Mouse (Mus musculus) testis, adult 2 months (tissue): ENCODE data around the gene Vash1. TPM values are rescaled to one million over a fixed set of nuclear protein-coding genes. Genes with fewer than 3 reads are reported as not detected.
A peak's percentile ranks its signal among the peaks of the same experiment; 100 is the strongest.

Source experiments
- H3K27ac ChIP-seq: fragments of 200-500 bp; 2 replicates; pipeline ENCODE4 v1.5.1; 2012; ENCODE audit warnings: low read depth, low read length; ENCODE audit not compliant: control insufficient read depth, insufficient read depth
- H3K27me3 ChIP-seq: fragments of 200-500 bp; 2 replicates; pipeline ENCODE4 v1.6.1; 2012; ENCODE audit warnings: mild to moderate bottlenecking, low read length, moderate library complexity; ENCODE audit not compliant: control insufficient read depth, insufficient read depth
- H3K36me3 ChIP-seq: fragments of 200-500 bp; 2 replicates; pipeline ENCODE4 v1.6.1; 2012; ENCODE audit warnings: mild to moderate bottlenecking, low read length; ENCODE audit not compliant: control insufficient read depth, insufficient read depth
- H3K4me1 ChIP-seq: fragments of 200-500 bp; 2 replicates; pipeline ENCODE4 v1.6.1; 2012; ENCODE audit warnings: low read length; ENCODE audit not compliant: control insufficient read depth, insufficient read depth
- H3K4me3 ChIP-seq: fragments of 200-500 bp; 2 replicates; pipeline ENCODE4 v1.5.1; 2012; ENCODE audit warnings: low read depth, mild to moderate bottlenecking, low read length, moderate library complexity, mixed read lengths; ENCODE audit not compliant: control insufficient read depth
- CTCF ChIP-seq: fragments of 200-500 bp; IDR thresholded peaks from 2 replicates; pipeline ENCODE4 v1.5.1; 2012; ENCODE audit warnings: low read depth, mild to moderate bottlenecking, inconsistent platforms, low read length, moderate library complexity; ENCODE audit not compliant: control insufficient read depth, insufficient read depth, insufficient replicate concordance
- POLR2A ChIP-seq: fragments of 200-500 bp; IDR thresholded peaks from 2 replicates; pipeline ENCODE4 v1.6.1; 2012; ENCODE audit warnings: low read depth, mild to moderate bottlenecking, inconsistent platforms, low read length, moderate library complexity; ENCODE audit not compliant: control insufficient read depth
- polyA plus RNA-seq: library from polyadenylated mRNA; depleted of rRNA; stranded (reverse); fragments of >200 nt; gene quantifications from 2 replicates; pipeline ENCODE4 v1.2.3, GENCODE M21; 2012; rRNA removed

Gene Vash1
- polyA plus RNA-seq, 1 experiment: 3.9 TPM

DNA sequence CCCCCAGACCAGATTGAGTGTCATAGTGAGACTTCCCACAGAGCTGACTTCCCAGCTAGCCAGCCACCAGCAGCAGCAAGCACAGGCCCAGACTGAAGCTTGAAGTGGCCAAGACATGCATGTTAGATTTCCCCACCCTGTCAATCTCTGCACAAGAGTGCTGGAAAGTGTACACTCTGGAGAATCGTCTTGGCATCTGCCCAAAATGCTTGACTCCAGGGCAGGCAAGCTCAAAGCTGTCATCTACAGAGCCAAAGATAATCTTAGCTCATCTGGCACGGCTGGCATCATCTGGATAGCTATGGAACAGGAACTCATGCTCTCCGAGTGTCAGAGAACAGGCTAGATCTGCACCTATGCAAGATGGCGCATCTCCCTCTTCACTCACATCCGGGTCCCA, 43.0 kb downstream of the Vash1 start:
- Histone ChIP-seq H3K36me3 (no peaks in the 10 kb centered on the region; the same call in none of the 2 replicates), H3K4me1 (no peaks in the 10 kb centered on the region), H3K27ac (no peak overlapping the region), H3K27me3 (no peaks in the 10 kb centered on the region), H3K4me3 (no peak overlapping the region)
- TF ChIP-seq CTCF: no peak

DNA sequence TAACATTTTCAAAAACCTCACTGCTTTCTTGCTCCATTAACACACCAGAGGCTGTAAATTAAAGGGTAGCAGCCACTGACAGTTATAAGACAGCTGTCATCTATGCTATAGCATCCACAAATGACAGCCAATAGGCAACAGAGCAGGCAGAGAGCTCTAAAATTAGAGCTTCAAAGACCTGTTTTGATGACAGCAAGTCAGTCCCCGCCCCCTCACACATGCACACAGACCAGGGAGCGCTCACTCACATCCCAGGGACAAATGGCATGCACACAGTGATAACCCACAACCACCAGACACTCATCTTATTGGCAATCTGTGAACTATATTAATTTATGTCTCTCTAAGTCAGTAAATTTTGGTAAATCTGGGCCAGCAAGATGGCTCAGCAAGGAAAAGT, 45.8 kb downstream of the Vash1 start:
- TF ChIP-seq CTCF (no peak), POLR2A (no peak)
- H3K4me3 ChIP-seq: peak overlapping the region; percentile 62
- no peaks in the 10 kb centered on the region for H3K27me3 ChIP-seq
- no peaks in the 10 kb centered on the region for H3K4me1 ChIP-seq
- H3K27ac ChIP-seq: no peak overlapping the region
- no peaks in the 10 kb centered on the region; the same call in 1 of the 2 replicates for H3K36me3 ChIP-seq

DNA sequence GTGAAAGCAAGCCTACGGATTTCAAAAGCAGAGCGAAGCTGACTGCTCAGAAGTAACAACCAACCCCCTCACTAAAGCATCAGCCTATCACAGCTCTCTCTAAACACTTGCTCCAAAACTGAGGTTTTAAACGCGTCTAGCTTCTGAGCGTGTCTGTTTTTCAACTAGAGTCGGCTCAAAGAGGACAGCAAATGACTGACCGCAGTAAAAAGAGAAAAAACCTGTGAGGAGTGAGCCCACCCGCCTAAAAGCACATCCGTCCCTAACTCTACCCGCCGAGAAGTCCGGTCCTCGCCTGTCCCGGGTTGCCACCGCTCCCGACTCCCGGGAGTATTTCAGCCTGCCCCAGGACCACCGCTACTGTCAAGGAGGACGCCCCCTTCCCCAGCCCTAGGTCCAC, 47.2 kb downstream of the Vash1 start:
- peak overlapping the region; percentile 85 for H3K4me3 ChIP-seq
- H3K27me3 ChIP-seq: no peaks in the 10 kb centered on the region
- H3K27ac ChIP-seq: peak overlapping the region; percentile 76
- H3K4me1 ChIP-seq: no peaks in the 10 kb centered on the region
- no peak for TF ChIP-seq CTCF
- no peak for TF ChIP-seq POLR2A
- no peaks in the 10 kb centered on the region; the same call in 1 of the 2 replicates for H3K36me3 ChIP-seq

DNA sequence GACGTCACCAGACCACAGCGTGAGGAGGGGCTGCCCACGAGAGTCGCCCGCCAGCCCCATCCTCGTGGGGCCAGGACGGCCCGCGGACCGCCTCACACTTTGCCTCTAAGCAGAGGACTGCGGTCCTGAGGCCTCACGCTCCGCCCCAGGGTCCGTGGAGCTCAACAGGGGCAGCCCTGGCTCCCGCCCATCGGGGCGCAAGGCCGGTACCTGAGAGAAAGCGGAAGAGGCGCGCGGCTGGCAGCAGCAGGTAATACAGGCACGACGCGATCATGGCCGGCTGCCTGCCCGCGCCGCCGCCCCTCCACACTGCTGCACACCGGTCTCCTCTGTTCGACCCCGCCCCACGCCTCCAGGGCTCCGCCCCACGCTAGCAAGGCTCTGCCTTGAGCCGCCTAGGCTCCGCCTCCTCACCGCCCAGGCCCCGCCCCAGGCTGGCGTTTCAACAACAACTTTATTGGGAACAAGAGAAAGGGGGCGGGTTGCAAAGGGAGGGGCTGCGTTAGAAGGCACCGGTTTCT, 47.7 kb downstream of the Vash1 start, which contains the start of gene Angel1:
Angel1 (minus strand) TSS at position 341 of the 521 bp plus-strand sequence.
- H3K4me1 ChIP-seq: no peaks in the 10 kb centered on the region
- H3K27me3 ChIP-seq: no peaks in the 10 kb centered on the region
- peak within 1 kb of the TSS; percentile 87 for H3K4me3 ChIP-seq
- H3K27ac ChIP-seq: peak within 1 kb of the TSS; percentile 80
- no peaks in the 10 kb centered on the region; the same call in 1 of the 2 replicates for H3K36me3 ChIP-seq
- TF ChIP-seq CTCF (no peak), POLR2A (peak; percentile 90)

DNA sequence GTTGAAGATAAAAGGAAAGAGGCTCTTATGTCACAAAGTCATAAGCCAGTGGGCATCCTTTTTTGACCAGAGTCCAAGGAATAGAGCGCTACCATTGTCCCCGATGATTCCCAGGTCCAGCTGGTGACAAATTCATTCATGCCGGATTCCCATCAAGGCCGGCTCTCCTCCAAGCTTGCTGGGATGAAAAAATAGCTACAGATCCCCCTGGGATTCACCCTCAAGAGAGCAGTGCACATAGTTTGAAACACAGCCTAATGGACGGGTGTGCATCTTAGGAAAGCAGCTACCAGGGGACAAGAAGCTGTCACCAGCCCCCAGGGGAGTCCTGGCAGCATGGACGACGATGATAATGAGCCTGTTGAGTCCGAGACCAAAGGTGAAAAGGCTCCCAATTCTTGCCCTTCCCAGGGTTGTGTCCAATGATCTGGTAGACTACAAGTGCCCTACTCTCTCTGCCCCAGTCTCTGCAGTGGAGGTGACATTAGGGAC, 55.9 kb downstream of the Vash1 start, which contains the start of gene Lrrc74a:
Lrrc74a (plus strand) TSS at position 51 of the 492 bp plus-strand sequence.
- Histone ChIP-seq H3K4me3 (peak within 1 kb of the TSS; percentile 92), H3K27ac (peak within 1 kb of the TSS; percentile 66), H3K36me3 (no peaks in the 10 kb centered on the region), H3K27me3 (no peaks in the 10 kb centered on the region), H3K4me1 (no peaks in the 10 kb centered on the region)
- TF ChIP-seq CTCF: no peak
- no peak for TF ChIP-seq POLR2A

Other genes starting within 250 kb of the Vash1 start
- 188 and 191 TPM in 2 replicates for gene Angel1, start 47.8 kb downstream of the Vash1 start, polyA plus RNA-seq
- 75.3 and 76.4 TPM in 2 replicates for gene Lrrc74a, start 55.7 kb downstream of the Vash1 start, polyA plus RNA-seq
- gene Irf2bpl, start 206.1 kb downstream of the Vash1 start, polyA plus RNA-seq: 2.8 and 3.2 TPM in 2 replicates